Mouse (Mus musculus): ENCODE results near the gene Rarg.

GRCm38 (mm10) chr15:102273982-102274716, 16.8 kb upstream of the Rarg start:
- TF ChIP-seq POLR2A (IDR thresholded peaks at IDR 0.05; ENCODE audit: low read depth, low read length) (no peak), CTCF (IDR thresholded peaks at IDR 0.05; ENCODE audit: borderline replicate concordance, insufficient read depth, low read length) (no peak)

All from embryonic fibroblast, embryonic 13.5 days (primary cell).